Mouse (Mus musculus): Measurements from ENCODE around the gene Dhx36.

The Dhx36 gene

DNA sequence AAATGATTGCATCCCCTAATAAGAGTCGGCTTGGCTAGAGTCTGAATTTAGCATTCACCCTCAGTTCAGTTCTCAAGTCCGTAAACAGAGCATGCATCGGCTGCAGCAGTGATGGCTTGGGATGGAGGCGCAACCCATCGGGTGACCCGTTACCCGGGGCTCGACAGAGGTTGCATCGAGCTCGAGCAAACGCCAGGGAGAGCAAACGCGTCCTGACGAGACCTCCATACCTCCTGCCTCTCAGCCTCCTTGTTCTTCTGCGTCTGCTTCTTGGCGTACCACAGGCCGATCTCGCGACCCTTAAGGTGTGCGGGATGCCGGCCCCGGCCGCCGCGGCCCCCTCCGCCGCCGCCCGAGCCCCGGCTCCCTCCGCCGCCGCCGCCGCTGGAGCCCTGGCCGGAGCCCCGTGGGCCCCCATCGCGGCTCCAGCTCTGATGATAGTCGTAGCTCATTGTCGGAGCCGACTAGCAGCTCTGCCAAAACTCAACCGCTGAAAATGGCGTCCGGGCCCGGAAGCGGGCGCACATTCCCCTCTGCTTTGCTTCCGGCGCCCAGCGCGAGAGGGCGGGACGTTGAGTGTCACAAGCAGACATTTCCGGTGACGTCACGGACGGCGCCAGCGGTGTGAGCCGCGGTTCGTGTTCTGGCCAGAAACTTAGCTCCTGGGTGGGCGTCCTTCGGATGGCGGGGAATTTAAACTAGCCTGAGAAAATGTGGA, at the start of gene Dhx36:
Gene Dhx36 (minus strand): TSS at position 517 of the 718 bp plus-strand sequence.
- DNase-seq (ENCODE audit: low read depth, low spot score) = peak; percentile 99

DNA sequence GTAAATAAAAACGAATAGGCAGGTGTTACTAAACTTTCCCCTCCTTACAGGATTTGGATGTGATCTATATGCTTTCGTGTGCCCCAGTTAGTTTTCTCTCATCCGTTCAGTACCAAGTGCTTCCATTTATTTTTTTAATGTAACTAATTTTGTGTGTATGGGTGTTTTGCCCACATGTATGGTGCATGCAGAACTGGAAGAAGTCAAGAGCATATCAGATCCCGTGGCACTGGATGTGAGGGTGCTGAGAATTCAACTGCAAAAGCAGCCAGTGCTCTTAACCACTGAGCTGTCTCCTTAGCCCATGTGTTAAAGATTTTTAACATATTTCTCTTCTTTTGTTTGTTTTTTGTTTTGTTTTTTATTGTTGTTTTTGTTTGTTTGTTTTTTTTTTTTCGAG, 20.8 kb upstream of the Dhx36 start:
- no peak for DNase-seq (ENCODE audit: low read depth, low spot score)

DNA sequence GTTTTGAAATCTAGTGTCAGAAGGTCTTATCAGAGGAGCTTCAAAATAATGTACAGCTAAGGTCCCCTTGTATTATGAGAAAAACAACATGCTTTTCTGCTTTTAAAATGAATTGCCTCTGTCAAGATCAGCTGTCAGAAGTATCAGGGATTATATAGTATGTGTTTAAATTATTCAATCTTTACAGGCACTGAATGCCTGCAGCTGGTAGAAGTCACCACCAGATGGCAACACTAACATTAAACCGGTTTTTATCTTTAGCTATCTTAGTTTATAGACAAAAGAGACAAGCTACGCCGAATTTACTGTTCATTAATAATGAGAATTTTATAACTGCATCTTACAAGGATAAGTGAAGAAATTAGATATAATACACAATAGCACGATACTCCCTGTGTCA, 20.4 kb upstream of the Dhx36 start:
- DNase-seq (ENCODE audit: low read depth, low spot score) = peak; percentile 43

DNA sequence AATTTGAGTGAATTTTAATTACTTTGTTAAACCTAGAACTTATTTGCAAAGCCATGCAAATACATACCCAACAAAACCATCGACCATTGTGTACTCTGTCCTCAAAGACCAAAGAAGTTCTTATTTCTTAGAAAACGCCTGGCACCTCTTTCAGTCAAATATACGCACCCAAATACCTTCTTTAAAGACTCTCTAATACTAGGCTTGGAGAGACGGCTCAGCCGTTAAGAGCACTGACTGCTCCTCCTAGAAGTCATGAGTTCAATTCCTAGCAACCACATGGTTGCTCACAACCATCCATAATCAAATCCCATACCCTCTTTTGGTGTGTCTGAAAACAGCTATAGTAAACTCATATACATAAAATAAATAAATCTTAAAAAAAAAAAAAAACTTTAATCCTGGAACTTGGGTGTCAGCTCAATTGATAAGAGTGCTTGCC, 423 bp upstream of the Dhx36 start:
- no peak for DNase-seq (ENCODE audit: low read depth, low spot score)

DNA sequence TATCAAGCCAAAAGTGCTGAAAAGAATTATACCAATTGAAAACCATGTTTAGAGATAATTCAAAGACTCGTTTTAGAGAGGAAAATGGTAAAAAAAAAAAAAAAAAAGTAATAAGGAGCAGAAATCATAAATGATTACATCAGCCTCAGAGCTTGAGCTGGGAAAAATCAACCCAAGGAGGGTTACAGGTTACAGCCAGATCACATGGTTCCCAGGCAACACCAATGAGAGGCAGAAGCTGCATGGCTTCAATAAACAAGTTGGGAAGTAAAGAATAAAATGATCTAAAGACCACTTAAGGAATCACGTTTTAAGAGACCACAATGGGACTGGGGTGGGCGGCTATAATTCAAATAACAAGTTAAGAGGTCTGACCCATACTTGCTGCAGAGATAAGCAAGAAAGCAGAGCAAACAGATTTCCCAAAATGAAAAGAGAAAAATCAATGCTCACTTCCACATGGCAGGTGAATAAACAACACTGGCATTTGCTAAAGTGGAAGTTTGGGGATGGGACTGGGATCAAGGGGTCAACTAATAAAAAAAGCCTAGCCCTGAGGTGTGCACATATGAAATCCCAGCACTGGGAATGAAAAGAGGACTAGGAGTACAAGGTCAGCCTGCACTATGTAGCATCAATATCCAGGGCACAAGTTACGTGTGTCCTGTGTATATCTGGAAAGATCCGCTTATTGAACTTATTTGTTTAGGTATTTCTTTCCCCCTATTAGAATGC, 1.5 kb downstream of the Dhx36 start:
- DNase-seq (ENCODE audit: low read depth, low spot score) = peak; percentile 5

DNA sequence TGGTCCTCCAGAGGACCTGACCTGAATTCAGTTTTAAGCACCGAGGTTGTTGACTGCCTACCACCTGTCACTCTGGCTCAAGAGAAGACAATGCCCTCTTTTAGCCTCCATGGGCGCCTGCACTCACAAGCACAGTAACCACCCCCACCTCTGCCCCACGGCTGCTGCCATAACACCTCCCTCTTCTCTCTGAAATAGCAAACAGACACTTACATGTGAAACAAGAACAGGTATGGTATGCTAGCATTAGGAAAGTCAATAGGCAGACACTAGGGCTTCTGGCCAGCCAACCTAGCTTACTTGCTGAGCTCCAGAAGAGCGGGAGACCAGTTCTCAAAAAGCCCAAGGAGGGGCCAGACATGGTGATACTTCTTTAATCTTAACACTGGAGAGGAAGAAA, 7.5 kb downstream of the Dhx36 start:
- DNase-seq (ENCODE audit: low read depth, low spot score) = no peak

DNA sequence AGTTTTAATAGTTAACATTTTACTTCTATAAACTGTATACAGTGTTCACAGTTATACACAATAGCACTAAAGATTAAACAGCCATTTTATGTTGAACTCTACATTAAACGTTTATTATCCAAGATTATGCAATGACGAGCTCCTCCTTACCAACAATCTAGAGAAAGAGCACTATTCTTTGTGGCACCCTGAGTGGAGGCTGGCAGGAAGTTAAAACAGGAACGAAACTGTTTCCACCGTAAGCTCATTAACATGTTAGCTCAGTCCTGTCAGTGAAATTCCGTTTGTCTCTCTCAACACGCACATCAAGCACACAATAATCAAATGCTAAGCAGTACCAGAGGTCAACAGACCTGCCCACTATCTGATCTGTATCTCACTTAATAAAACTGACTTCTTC, 14.2 kb downstream of the Dhx36 start:
- DNase-seq (ENCODE audit: low read depth, low spot score) = no peak

DNA sequence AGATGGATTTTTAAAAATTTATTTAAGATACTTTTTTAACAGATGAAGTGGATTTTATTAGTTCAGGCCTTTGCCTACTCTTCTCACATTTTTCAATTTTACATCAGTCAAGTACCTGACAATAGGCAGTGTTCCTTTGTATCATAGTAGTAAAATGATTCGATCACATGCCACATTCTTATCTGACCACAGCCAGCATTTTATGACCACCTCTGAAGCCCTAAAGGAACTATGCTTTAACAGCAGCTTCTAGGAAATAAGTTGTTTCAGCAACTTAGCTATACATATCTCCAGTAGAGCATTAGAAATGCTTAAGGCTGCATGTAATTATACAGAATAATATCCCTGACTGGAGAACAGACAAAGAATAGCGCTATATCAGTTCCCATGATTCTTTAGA, 22.5 kb downstream of the Dhx36 start:
- DNase-seq (ENCODE audit: low read depth, low spot score) = no peak

DNA sequence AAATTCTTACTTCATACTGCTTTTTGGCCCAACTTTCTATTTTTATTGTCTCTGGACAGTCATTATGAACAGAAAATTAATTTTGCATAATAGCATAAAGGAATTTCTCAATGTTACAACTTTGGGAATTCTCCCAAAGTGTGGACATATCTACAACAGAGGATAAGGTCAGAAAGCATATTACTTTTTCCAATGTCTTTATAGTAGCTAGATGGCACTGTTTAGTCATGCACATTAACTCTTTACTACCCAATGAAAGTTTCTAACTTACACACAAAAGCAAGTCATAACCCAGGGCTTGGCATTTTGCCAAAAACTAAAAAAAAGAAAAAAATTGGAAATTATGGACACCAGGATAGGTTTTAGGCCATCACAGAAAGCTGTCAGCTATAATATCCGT, 36.6 kb downstream of the Dhx36 start:
- no peak for DNase-seq (ENCODE audit: low read depth, low spot score)

DNA sequence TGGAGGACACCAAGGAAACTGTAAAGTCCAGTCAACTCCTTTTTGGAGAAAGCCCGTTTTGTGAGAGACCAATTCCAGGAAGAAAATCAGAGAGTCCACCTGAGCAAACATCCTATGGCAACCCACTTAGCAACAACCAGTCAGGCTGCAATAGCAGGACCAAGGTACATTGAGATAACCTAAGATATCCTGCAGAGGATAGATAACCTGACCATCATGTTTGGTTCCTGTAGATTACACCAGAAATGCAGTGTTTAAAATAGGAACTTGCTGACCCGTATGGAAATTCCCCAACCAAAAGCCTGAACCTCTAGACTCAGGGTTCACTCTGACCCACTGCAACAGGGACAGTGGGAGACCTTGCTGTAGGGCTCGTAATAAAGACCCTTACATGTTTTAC, 42.5 kb downstream of the Dhx36 start:
- DNase-seq (ENCODE audit: low read depth, low spot score) = no peak

DNA sequence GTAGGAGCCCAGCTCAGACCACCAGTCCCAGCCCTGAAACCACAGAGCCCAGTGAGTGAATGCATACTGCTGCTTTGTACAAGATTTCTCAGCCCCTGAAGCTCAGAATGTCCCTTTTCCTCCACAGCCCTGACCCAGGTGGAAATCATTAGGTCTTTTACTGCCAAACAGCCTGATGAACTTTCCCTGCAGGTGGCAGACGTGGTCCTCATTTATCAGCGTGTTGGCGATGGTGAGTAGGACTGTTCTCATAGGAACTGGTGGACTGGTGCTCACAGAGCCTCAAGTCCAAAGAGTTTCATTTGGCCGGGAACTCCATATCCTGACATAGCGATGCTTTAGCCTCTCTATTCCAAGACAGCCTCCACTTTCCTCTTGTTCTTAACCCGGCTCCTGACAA, 47.3 kb downstream of the Dhx36 start:
- DNase-seq (ENCODE audit: low read depth, low spot score) = no peak

DNA sequence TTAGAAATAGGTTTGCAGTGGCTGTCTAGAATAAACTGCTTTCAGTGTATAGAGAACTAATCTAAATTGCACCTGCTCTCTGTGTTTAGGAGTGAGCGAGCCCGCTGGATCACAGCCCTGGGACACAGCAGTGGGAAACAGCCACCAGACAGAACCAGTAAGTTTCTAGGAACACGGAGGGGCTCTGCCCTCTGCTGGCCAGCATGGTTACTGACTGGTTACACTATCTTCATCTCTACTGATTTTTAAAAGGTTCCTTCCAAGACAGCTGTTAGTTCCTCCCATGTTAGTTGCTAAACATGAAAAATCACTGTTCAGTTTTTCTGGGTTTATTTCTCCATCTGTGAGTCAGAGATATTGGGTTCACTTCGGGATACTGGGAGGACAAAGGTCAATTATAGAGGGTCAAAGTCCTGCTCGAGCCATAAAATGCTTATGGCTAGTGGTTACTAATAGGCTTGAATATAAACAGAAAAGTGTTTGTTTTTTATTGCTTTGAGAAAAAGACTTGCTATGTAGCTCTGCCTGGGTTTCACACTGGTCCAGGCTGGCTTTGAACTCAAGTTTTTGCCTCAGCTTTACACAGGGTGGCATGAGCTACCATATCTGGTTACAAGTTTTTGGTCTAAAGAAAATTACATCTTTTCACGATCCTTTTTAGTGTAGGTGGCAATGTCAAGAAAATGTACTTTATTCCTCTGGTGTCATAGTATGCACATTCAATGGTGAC, 48.4 kb downstream of the Dhx36 start:
- peak; percentile 70 for DNase-seq (ENCODE audit: low read depth, low spot score)

DNA sequence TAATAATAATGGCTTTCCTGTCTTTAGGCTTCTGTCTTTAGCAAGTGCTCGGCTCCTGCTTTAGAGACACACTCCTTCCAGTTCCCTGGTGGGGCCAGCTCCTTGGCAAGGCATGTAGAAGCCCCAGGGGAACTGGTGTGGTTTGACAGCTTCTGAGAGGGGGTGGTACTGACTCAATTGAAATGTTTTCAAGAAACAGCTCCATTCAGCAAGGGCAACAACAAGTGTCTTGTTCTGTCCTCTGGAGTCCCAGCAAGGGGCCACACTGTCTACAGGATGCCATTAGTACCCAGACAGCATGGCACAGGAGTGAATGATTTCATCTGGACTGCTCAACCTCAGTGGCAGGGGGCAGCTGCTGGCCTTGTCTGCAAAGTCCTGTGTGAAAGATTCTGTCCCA, 51.0 kb downstream of the Dhx36 start:
- peak; percentile 41 for DNase-seq (ENCODE audit: low read depth, low spot score)

DNA sequence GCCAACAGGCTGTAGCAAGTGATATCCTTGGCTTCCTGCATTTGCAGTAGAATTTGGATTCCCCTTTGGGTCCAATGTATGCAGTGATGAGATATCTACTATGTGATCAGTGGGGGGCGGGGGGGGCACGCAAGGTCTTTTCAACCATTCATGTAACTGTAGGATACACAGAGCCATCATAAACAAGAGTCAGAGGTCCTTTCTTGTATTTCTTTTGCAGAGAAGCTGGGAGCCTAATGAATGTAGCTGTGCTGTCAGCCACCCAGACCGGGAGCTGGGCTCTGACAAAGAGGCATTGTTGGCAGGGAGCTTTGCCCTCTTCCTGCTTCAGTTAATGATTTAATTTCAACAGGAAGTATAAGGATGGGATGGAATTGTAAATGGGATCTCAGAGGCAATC, 52.7 kb downstream of the Dhx36 start:
- DNase-seq (ENCODE audit: low read depth, low spot score) = peak; percentile 36

DNA sequence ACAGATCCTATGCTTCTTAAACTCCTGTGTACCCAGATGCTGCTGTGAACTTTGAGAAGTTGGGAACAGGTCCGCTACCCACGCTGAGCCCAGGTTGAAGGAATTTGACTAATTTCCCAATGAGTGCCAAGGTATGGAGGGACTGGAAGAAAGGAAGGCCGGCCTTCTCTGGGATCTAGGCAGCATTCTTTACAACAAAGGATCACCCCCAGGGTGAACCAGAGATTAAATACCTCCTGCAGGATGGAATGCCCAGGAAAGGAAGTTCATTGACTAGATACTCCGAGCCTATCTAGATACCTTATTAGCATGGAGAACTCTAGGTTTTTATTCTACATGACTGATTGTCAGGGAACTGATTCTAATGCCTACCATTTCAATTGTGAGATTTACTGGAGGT, 53.8 kb downstream of the Dhx36 start:
- DNase-seq (ENCODE audit: low read depth, low spot score) = no peak

DNA sequence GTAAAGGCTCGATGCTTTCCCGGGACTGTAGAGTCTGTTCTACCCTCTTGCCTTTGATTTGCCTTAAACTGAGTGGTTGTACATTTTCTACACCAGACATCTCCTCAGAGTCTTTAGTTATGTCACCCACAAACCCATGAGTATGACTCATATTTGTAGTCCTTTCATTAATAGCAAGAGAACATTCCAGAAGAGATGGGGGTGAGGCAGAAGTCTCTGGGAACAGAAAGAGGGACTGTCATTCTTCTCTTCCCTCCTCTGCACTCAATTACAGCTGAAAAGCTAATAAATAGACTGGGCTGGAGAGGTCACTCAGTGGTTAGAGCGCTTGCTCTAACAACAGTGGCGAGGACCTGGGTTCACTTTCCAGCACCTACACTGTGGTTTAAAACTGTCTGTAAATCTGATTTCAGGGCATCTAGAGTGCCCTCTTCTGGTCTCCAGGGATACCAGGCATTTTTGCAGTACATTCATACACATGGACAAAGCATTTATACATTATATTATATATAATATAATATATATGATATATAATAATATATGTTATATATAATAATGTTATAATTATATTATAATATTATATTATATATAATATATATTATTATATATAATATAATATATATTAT, 56.8 kb downstream of the Dhx36 start:
- no peak for DNase-seq (ENCODE audit: low read depth, low spot score)

DNA sequence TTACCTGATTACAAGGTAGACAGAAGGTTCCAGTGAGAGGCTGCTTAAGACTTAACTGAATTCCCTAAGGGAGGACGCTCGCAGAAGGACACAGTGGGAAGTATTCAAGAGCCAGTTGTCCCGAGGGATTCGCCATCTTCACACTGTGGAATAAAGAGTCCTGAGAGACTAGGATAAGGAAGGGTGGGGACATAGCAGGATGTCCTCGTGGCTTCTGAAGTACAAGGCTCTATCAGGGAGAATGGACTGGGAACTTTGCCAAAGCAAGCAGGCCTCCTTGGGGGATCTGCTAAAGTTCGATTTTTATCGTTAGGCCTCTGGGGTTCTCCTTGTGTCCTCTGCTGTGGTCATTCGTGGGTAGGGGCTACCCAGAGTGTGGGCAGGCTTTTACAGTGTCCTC, 59.7 kb downstream of the Dhx36 start:
- no peak for DNase-seq (ENCODE audit: low read depth, low spot score)

DNA sequence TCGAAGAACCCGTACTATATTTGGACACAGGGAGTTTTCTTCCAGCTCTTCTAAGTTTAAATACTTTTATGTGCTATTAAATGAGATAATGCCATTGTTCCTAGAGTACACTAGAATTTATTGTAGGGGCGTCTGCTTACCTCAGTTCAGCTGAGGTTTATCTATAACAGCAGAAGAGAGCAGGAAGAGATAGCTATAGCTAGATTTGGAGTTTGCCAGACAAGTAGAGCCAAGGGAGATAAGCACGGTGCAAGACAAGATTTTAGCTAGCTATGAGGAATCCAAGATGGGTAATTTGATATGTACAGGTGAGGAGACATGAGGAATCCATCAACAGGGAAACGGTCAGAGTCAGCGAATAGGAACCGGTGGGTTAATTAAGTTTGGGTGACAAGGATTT, 60.5 kb downstream of the Dhx36 start:
- no peak for DNase-seq (ENCODE audit: low read depth, low spot score)

DNA sequence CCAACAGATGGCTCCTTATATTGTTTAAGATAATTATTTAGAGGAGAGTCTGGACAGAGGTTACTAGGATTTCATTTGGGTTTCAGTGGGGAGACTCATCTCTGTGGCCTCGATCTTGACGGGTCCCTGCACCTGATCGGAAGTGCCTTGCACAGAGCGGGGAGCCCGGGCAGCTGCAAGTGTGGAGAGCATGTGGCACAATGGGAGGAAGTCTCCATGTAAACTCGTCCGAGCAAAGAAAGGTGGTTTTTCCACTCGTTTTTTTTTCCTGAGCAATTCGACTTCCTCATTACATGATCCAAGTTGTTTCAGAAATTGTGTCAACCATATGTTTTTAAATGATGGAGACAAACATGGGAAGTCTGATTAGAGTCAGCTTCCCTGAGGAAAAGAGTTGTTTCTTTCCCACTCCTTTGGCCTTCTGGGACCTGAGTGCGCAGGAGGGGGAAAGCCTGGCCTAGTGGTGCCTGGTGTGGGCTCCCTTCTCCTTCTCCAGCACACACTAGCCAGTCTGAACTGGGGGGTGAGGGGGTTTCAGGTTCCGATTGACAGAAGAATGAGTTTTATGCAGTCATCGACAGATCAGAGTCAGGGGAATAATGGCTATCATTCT, 63.1 kb downstream of the Dhx36 start:
- DNase-seq (ENCODE audit: low read depth, low spot score) = no peak

DNA sequence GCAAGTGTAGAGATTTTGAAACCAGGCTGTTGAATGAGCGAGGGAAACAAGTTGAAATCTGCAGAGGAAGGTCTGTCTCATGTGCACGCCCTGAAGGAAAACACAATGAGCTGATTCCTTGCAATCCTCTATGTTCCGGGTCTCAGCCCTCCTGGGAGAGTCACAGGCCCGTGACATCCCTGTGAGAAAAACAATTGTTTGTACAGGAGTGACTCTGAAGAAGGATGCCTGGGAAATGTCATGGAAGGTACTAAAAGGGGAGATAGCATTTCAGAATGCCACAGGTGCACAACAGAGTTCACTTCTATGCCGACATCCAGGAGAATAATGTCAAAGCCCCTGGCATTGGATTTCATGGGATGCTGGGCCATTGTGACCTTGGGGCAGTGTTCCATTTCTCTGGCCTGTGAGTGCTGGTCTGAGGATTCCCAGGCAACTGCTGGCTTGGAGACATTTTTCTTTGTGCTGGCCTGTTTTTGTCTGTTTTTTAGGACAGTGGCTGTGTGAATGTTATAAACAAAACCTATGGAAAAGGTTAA, 66.3 kb downstream of the Dhx36 start:
- no peak for DNase-seq (ENCODE audit: low read depth, low spot score)

DNA sequence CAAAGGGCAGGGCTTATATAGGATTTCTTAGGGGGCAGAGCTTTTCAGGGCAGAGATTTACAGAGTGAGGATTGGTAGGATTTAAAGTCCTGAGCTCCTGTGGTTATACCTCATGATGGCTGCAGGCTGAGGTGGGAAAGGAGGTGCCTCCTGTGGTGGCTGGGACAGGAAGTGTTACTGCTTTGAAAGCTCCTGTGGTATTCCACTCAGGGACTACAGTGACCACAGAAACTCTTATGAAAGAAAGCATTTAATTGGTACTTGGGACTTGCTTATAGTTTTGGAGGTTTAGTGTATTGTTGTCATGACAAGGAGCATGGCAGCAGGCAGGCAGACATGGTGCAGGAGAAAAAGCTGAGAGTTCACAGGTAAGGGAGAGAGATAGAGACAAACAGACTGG, 70.9 kb downstream of the Dhx36 start:
- no peak for DNase-seq (ENCODE audit: low read depth, low spot score)

DNA sequence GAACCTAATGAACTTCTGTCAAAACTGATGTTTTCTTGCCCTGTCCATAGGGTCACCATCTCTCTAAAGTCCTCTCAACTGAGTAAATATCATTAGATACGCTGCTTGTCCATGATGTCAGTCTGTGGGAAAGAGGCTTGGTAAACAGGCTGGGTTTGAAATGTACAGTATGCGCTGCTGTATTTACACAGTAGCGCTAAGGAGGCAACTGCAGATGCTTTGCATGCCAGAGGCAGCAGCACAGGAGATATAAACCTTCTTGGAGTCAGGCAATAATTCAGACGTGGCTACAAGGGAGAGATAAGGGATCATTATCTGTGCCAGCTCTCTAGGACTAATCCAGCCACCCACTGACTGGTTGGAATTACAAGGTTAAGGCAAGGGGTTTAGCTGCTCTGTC, 73.1 kb downstream of the Dhx36 start:
- DNase-seq (ENCODE audit: low read depth, low spot score) = no peak

All from brain, adult 2 months (tissue).